Mouse (Mus musculus) gastrocnemius, adult 2 months (tissue): ENCODE results near the gene Cbr2. TPM values are rescaled to one million over a fixed set of nuclear protein-coding genes. Genes with fewer than 3 reads are reported as not detected.
A peak's percentile ranks its signal among the peaks of the same experiment; 100 is the strongest.

Experiments used
- DNase-seq: peaks from one replicate; pipeline ENCODE4 v3.0.0; 2022
- H3K27ac ChIP-seq: fragments of 200-600 bp; 2 replicates; pipeline ENCODE4 v1.8.1; 2022; ENCODE audit warnings: mild to moderate bottlenecking
- H3K4me3 ChIP-seq: fragments of 200-600 bp; 2 replicates; pipeline ENCODE4 v1.8.1; 2022; ENCODE audit warnings: mild to moderate bottlenecking, moderate library complexity
- CTCF ChIP-seq: fragments of 200-600 bp; IDR thresholded peaks from 2 replicates; pipeline ENCODE4 v1.8.1; 2022; ENCODE audit warnings: antibody characterized with exemption, mild to moderate bottlenecking, moderate library complexity
- intact Hi-C: fragments of 180-260 bp; cut with DNase I; formaldehyde crosslinking; loops from one replicate; pipeline ENCODE4 v1.15.1; 2025
- total RNA-seq, 2 experiments: library from RNA; stranded (reverse); gene quantifications; 2 replicates each; pipeline ENCODE4 v1.2.3; 2021

The Cbr2 gene
- total RNA-seq, 2 experiments from 2014 or later, result 9.1 to 15.4 TPM

DNA sequence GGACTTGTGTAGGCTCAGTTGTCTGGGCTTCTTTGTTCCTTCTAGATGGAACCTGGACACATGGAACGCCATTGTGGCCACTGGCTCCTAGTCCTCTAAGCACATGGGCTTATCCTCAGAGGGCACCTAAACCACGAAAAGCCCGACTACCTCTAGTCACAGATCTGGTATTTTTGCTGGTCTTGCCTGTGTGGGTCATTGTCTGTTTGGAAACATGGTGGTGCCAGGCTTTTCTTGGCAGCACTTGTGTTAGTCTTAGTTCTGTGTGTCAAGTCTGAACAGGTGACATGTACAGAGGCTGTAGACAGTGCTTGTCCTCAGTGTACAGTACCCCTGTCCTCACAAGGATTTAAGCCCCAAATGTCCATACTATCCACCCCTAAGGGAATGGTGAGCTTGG lies 48.4 kb downstream of the Cbr2 start:
- Histone ChIP-seq H3K4me3 (no peak overlapping the region), H3K27ac (peak overlapping the region; percentile 72)
- DNase-seq, result peak; percentile 7
- TF ChIP-seq CTCF, result no peak
- intact Hi-C loops, result no loop called here

DNA sequence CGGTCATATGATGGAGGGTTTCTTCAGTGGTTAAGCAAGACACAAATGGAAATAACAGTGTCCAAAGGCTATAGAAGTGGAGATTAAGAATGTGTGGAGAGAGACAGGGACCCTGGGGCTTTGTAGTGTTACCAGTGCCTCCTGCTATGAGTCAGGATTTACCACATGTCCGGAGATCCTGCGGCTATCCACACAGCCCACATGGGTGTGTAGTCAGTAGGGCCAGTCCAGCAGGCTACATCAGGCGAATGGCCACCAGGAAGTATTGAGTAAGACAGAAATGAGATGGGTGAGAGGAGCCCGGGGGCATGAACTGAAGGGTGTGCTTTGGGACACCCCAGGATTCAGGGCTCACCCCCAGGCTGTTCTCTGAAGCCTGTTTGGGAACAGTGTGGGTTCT lies 49.2 kb downstream of the Cbr2 start:
- intact Hi-C loops, result no loop called here
- TF ChIP-seq CTCF, result no peak
- Histone ChIP-seq H3K4me3 (no peak overlapping the region), H3K27ac (no peak overlapping the region)
- DNase-seq, result peak; percentile 8

DNA sequence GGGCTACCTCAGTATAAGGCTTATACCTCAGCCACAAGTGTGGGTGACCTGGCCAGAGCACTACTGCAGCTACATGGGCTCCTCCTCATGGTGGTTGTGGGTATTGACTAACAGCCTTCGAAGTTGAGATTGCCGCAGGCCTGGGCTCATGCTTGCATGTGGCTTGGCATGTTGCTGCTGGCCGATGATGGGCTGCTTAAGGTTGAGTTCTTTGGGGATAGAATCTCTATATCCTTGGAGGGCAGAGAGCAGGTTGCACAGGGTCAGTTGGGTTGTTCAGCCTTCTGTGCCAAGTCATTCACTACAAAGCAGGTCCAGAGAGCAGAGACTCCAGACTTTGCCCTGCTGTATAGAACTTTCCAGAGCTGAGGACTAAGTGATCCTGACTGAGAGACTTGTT lies 52.0 kb downstream of the Cbr2 start:
- H3K4me3 ChIP-seq, result no peak overlapping the region
- intact Hi-C loops, result no loop called here
- peak; percentile 42 for TF ChIP-seq CTCF
- DNase-seq, result no peak
- no peak overlapping the region for H3K27ac ChIP-seq

Other genes with a start within 250 kb of the Cbr2 start
- gene Mrpl12, start 247.5 kb downstream of the Cbr2 start, total RNA-seq, result 100 to 1,000 TPM; 120 to 177 TPM
- gene Slc25a10, start 240.3 kb downstream of the Cbr2 start, total RNA-seq, result 1 to 10 TPM; 2.8 to 4.1 TPM
- under 1 TPM in 1 of 2 experiments, not detected in 1; 0.33 TPM for gene Gcgr, start 201.4 kb downstream of the Cbr2 start, total RNA-seq
- gene Mcrip1, start 182.4 kb downstream of the Cbr2 start, total RNA-seq, result 10 to 100 TPM; 21.7 to 22.1 TPM
- gene Ppp1r27, start 181.0 kb downstream of the Cbr2 start, total RNA-seq, result 100 to 1,000 TPM; 188 to 418 TPM
- gene P4hb, start 158.9 kb downstream of the Cbr2 start, total RNA-seq, result 100 to 1,000 TPM; 201 to 240 TPM
- gene Arhgdia, start 150.5 kb downstream of the Cbr2 start, total RNA-seq, result 10 to 100 TPM; 72.1 to 89.6 TPM
- 10 to 100 TPM; 36.0 to 44.7 TPM for gene Alyref, start 133.7 kb downstream of the Cbr2 start, total RNA-seq
- gene Anapc11, start 133.7 kb downstream of the Cbr2 start, total RNA-seq, result 10 to 100 TPM; 45.3 to 58.5 TPM
- gene Npb, start 123.6 kb downstream of the Cbr2 start, total RNA-seq, result under 1 TPM in 1 of 2 experiments, not detected in 1; 0.78 TPM
- gene Pcyt2, start 114.2 kb downstream of the Cbr2 start, total RNA-seq, result 10 to 100 TPM; 30.6 to 39.2 TPM
- gene Sirt7, start 106.9 kb downstream of the Cbr2 start, total RNA-seq, result 1 to 10 TPM; 4.1 to 4.7 TPM
- 10 to 100 TPM; 53.1 to 68.2 TPM for gene Mafg, start 98.5 kb downstream of the Cbr2 start, total RNA-seq
- gene Pycr1, start 88.3 kb downstream of the Cbr2 start, total RNA-seq, result 1 to 10 TPM; 3.5 to 3.8 TPM
- 100 to 1,000 TPM; 109 to 157 TPM for gene Myadml2, start 84.0 kb downstream of the Cbr2 start, total RNA-seq
- gene Notum, start 70.9 kb downstream of the Cbr2 start, total RNA-seq, result not detected
- 10 to 100 TPM; 31.2 to 32.4 TPM for gene Aspscr1, start 59.1 kb downstream of the Cbr2 start, total RNA-seq
- 10 to 100 TPM; 22.1 to 32.3 TPM for gene Cenpx, start 18.4 kb downstream of the Cbr2 start, total RNA-seq
- gene Lrrc45, start 18.2 kb downstream of the Cbr2 start, total RNA-seq, result 1 to 10 TPM; 3.6 to 4.4 TPM
- 1 to 10 TPM in 1 of 2 experiments, under 1 TPM in 1; 0.87 to 1.3 TPM for gene Rac3, start 10.6 kb downstream of the Cbr2 start, total RNA-seq
- gene Dcxr, start 4.8 kb downstream of the Cbr2 start, total RNA-seq, result 1 to 10 TPM; 6.3 to 8.6 TPM
- gene Hmga1b, start 30.7 kb upstream of the Cbr2 start, total RNA-seq, result 10 to 100 TPM; 15.7 to 22.2 TPM
- gene Rfng, start 52.1 kb upstream of the Cbr2 start, total RNA-seq, result 10 to 100 TPM; 11.7 to 14.1 TPM
- gene Gps1, start 52.2 kb upstream of the Cbr2 start, total RNA-seq, result 10 to 100 TPM; 57.9 to 65.2 TPM
- gene Dus1l, start 64.3 kb upstream of the Cbr2 start, total RNA-seq, result 10 to 100 TPM; 31.2 to 31.5 TPM
- 10 to 100 TPM in 1 of 2 experiments, 1 to 10 TPM in 1; 6.8 to 20.0 TPM for gene Fasn, start 92.4 kb upstream of the Cbr2 start, total RNA-seq
- 1 to 10 TPM; 3.4 to 3.6 TPM for gene Ccdc57, start 200.8 kb upstream of the Cbr2 start, total RNA-seq
- gene Slc16a3, start 216.4 kb upstream of the Cbr2 start, total RNA-seq, result 100 to 1,000 TPM; 295 to 479 TPM